Mouse (Mus musculus) cerebellum, adult 2 months (tissue): Measurements from ENCODE around the gene Srgap3.

ENCODE experiments used
- CTCF ChIP-seq: fragments of 200-500 bp; IDR thresholded peaks from 2 replicates; pipeline ENCODE4 v1.5.1; 2011; ENCODE audit warnings: low read depth, mild to moderate bottlenecking, control low read depth, low read length, moderate library complexity, borderline replicate concordance; ENCODE audit not compliant: insufficient read depth
- POLR2A ChIP-seq: fragments of 200-500 bp; IDR thresholded peaks from 2 replicates; pipeline ENCODE4 v1.6.1; 2011; ENCODE audit warnings: low read length, control low read depth, borderline replicate concordance; ENCODE audit not compliant: insufficient read depth

DNA sequence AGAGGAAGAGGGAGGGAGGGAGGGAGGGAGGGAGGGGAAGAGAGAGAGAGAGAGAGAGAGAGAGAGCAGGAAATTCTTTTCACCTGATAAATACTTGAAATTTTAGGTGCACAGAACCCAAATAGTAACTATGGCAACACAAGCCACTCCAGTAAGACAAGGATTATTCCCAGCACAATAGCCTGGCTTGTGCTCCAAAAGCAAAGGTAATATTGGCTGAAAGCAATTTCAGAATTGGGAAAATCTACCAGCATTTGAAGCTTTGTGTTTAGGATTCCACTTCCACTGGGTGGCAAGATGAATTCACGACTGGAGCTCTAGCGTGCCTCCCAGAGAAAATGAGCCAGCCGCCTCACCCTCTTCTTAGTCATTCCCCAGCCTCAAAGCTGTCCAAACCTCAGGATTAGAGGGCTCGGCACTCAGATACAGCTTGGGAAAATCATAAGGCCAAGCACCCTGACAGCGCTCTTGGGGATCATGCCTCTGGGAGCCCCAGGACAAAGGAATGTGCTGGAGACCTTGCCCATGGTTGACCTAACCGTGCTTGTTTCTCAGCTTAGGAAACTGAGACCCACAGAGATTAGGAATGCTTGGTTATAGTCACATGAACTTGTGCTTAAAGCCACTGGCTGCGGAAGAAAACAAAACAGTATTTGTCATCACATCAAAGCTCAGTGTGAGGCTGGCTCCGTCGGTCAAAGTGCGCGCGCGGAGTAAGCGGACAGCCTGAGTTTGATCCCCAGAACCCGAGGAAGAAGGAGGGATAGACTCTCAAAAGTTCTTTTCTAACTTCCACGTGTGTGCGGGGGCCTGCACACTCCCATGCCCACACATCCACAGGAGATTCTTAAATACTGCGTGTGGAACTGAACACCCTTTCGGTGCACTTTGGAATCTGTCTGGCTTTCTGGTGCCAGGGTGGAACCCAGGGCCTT, 27.0 kb upstream of the Srgap3 start:
- no peak for TF ChIP-seq POLR2A
- no peak for TF ChIP-seq CTCF
